Mouse (Mus musculus) hematopoietic stem cell, adult 5-6 weeks (primary cell): ENCODE measurements around the gene Aatf. TPM values are rescaled to one million over a fixed set of nuclear protein-coding genes. Genes with fewer than 3 reads are reported as not detected.

Experiments
- ATAC-seq, 2 experiments: fragments of 125-278 bp in 1 of 2; replicated peaks in 1 of 2; 2 replicates each; pipeline ENCODE4 v1.8.0; 2016 to 2017; ENCODE audit warnings: inconsistent platforms in 2 of 2, mild to moderate bottlenecking in 2 of 2, moderate number of reproducible peaks in 2 of 2, low read depth in 1 of 2, moderate TSS enrichment in 1 of 2; ENCODE audit not compliant: low FRiP score in 2 of 2, poor library complexity in 2 of 2, severe bottlenecking in 2 of 2, insufficient read depth in 1 of 2, low TSS enrichment in 1 of 2
- total RNA-seq: library from RNA; stranded (forward); fragments of 172-1452, 232-1000 nt; gene quantifications from 2 replicates; pipeline ENCODE4 v1.2.3, GENCODE M21; 2017

Aatf gene
- total RNA-seq, 1 experiment from 2014 or later = 106 TPM

DNA sequence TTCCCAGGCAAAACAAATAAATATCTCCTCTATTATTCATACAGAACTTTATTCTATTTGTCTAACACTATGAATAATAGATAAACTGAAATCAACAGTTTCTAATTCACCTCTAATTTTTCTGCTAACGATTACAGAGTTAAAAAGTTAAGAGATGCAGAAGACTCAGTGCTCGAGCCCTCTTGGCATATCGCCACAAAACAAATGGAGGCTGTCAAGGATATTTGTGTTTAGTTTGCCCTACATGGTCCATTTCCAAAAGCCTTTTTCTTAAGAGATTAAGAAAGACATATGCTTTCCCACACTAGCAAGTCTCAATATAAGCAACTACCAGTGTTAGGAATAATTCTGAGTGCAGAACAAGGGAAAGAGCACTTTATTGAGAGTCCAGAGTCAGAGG, 32.9 kb downstream of the Aatf start:
- ATAC-seq = no peak

- no peak for ATAC-seq
These were observed 36.7 kb downstream of the Aatf start for GRCm38 (mm10) chr11:84476641-84477040.

GRCm38 (mm10) chr11:84475991-84476390, 37.3 kb downstream of the Aatf start:
- ATAC-seq = no peak

GRCm38 (mm10) chr11:84473093-84473667, 40.1 kb downstream of the Aatf start:
- ATAC-seq = no peak

- no peak for ATAC-seq
These were observed 48.8 kb downstream of the Aatf start for GRCm38 (mm10) chr11:84464571-84464970.

DNA sequence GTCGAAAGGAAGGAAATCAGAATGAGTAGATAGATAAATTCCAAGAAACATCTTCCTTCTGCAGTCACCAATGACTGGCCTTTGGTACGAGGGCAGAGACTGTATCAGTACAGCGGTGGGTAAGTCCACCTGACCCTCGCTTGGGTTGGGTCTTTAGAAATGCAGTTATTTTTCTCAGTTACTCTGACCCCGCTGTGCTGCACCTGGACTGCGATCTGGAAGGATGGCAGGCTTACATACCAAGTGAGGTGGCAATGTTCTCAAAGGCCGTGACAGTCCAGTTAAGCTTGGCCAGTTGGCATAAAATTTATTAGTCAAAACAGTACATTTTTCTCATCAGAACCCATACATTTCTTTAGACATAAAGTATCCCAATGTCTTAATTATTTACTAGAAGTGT, 59.4 kb downstream of the Aatf start:
- ATAC-seq = no peak

GRCm38 (mm10) chr11:84442554-84443331, 70.6 kb downstream of the Aatf start:
- no peak for ATAC-seq

GRCm38 (mm10) chr11:84440402-84440801, 72.9 kb downstream of the Aatf start:
- no peak for ATAC-seq

GRCm38 (mm10) chr11:84434879-84435278, 78.4 kb downstream of the Aatf start:
- ATAC-seq = no peak

GRCm38 (mm10) chr11:84430336-84430735, 83.0 kb downstream of the Aatf start:
- ATAC-seq = no peak

DNA sequence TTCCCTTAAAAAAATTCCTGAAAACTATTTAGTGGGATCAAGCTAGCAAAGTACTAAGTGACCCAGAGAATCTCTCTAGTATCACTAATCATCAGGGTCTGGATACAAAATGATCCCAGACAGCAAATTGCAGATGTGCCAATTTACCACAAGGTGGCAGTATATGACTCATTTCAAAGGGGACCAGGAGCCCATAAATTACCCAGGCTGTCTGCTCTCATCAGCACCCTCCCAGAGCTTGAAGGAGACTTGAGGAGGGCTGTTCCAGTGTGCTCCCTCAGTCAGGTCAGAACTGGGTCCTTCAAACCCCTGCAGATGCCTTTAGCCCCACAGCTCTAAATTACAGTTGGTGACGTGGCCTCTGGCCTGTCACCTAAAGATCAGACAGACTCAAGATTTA, 83.7 kb downstream of the Aatf start:
- ATAC-seq = peak; percentile 48 to 69; a peak in 3 of 4 replicates

- ATAC-seq = no peak
These were observed 86.7 kb downstream of the Aatf start for GRCm38 (mm10) chr11:84426633-84426998.

DNA sequence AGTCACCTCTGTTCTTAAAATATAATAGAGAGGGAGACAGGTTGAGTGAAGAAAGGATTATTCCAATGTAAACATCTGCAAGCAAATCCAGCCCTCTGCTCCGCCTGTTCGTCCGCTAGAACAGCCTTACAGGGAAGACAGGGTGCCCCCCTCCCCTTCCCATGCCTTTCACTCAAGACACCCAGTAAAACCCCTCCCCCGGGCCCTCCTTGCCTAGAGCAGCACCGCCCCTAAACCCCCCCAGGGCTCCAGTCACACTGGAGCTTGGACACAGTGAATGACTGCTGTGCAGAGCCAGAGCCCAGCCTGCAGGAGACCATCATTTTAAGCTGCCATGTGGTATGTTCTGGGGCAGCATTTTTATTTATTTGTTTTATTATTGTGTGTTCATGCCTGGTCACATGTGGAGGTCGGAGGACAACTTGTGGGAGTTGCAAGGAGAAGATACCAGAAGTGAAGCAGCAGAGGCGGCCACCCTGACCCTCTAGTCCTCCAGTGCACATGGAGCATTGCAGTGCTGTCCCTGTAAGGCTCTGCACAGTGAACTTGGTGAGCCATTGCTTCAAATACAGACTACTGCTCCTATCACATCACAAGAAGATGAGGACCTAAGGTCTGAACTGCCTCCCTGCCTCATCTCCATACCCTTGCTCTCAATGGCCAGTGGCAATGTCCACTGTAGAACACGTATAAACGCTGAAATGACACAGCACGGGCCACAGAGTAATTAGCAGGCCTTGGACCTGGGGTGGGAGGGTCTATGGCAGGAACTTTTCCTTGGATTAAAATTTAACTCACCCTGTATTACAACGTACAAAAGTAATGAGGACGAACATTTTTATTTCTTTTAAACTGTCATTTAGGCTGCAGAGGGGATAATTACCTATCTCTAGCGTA, 87.3 kb downstream of the Aatf start:
- ATAC-seq = no peak

- no peak for ATAC-seq
These were observed 92.5 kb downstream of the Aatf start for GRCm38 (mm10) chr11:84420779-84421178.

- ATAC-seq = no peak
These were observed 100.2 kb downstream of the Aatf start for GRCm38 (mm10) chr11:84413111-84413510.

GRCm38 (mm10) chr11:84412201-84412934, 101.0 kb downstream of the Aatf start:
- ATAC-seq = no peak

- no peak for ATAC-seq
These were observed 101.7 kb downstream of the Aatf start for GRCm38 (mm10) chr11:84411642-84412018.
